Mouse (Mus musculus) embryonic facial prominence, embryonic 11.5 days (tissue): Measurements from ENCODE around the gene Chrm2. TPM values are rescaled to one million over a fixed set of nuclear protein-coding genes. Genes with fewer than 3 reads are reported as not detected.

Experiments
- ATAC-seq: fragments of 200-750 bp; cut with Nextera tagmentation; replicated peaks from 2 replicates; pipeline ENCODE4 v1.8.0; 2017; ENCODE audit warnings: low read depth; ENCODE audit not compliant: insufficient number of reproducible peaks, low FRiP score, low TSS enrichment
- DNase-seq: peaks from one replicate; pipeline ENCODE4 v3.0.0-alpha.2; 2015; ENCODE audit warnings: low spot score
- H3K27ac ChIP-seq: fragments of 300-500 bp; sonication (generic); replicated peaks from 2 replicates; pipeline ENCODE4 v1.5.1; 2014; ENCODE audit warnings: mild to moderate bottlenecking, low read depth, low read length, control low read depth
- H3K27me3 ChIP-seq: fragments of 300-500 bp; sonication (generic); 2 replicates; pipeline ENCODE4 v1.6.1; 2014; ENCODE audit warnings: mild to moderate bottlenecking, low read length, moderate library complexity, mixed read lengths; ENCODE audit not compliant: control insufficient read depth, insufficient read depth
- H3K36me3 ChIP-seq: fragments of 300-500 bp; sonication (generic); replicated peaks from 2 replicates; pipeline ENCODE4 v1.6.1; 2014; ENCODE audit warnings: low read depth, mild to moderate bottlenecking, low read length, moderate library complexity, mixed read lengths; ENCODE audit not compliant: control insufficient read depth, insufficient read depth
- H3K4me1 ChIP-seq: fragments of 300-500 bp; sonication (generic); 2 replicates; pipeline ENCODE4 v1.6.1; 2014; ENCODE audit warnings: low read length, mixed read lengths; ENCODE audit not compliant: control insufficient read depth, insufficient read depth
- H3K4me2 ChIP-seq: fragments of 300-500 bp; sonication (generic); 2 replicates; pipeline ENCODE4 v1.6.1; 2014; ENCODE audit warnings: low read depth, mild to moderate bottlenecking, control low read depth, low read length, moderate library complexity
- H3K4me3 ChIP-seq: fragments of 300-500 bp; sonication (generic); 2 replicates; pipeline ENCODE4 v1.5.1; 2014; ENCODE audit warnings: low read depth, low read length, control low read depth
- H3K9ac ChIP-seq: fragments of 300-500 bp; sonication (generic); replicated peaks from 2 replicates; pipeline ENCODE4 v1.6.1; 2014; ENCODE audit warnings: mild to moderate bottlenecking, control low read depth, low read length
- H3K9me3 ChIP-seq: fragments of 300-500 bp; sonication (generic); replicated peaks from 2 replicates; pipeline ENCODE4 v1.6.1; 2016; ENCODE audit warnings: mild to moderate bottlenecking, low read length, inconsistent platforms, mixed read lengths; ENCODE audit not compliant: control insufficient read depth
- WGBS: fragments of 180-500 bp; shearing (Covaris S2); extraction: QIAGEN DNeasy Blood & Tissue Kit; methylation state at CpG from one replicate; pipeline ENCODE4 v1.1.7; 2014; 5-methylcytosine and 5-hydroxymethylcytosine counted together
- polyA plus RNA-seq: library from polyadenylated mRNA; unstranded; fragments of >200 nt; fragmentation: Nextera tagmentation; extraction: Ambion mirVana; gene quantifications from 2 replicates; pipeline ENCODE4 v1.2.1, GENCODE M21; 2014

Chrm2 gene
- polyA plus RNA-seq, result 0.17 and 0.35 TPM in 2 replicates

GRCm38 (mm10) chr6:36387612-36388400 is at the start of gene Chrm2:
Gene Chrm2, plus strand, starts transcription at chr6:36388084.
- Histone ChIP-seq H3K4me1 (peaks cover 4% of the 10 kb centered on the region; the same call in 1 of the 2 replicates), H3K9me3 (no peaks in the 10 kb centered on the region), H3K4me3 (peak within 1 kb of the TSS; percentile 45), H3K27me3 (peaks cover 20% of the 10 kb centered on the region), H3K4me2 (peak within 1 kb of the TSS; percentile 88), H3K36me3 (no peaks in the 10 kb centered on the region), H3K9ac (peak within 1 kb of the TSS; percentile 39), H3K27ac (no peak within 1 kb of the TSS)
- DNase-seq (peak; percentile 35), ATAC-seq (no peak)
- 2% methylated on average over 30 of the region's 30 CpGs for WGBS

DNA sequence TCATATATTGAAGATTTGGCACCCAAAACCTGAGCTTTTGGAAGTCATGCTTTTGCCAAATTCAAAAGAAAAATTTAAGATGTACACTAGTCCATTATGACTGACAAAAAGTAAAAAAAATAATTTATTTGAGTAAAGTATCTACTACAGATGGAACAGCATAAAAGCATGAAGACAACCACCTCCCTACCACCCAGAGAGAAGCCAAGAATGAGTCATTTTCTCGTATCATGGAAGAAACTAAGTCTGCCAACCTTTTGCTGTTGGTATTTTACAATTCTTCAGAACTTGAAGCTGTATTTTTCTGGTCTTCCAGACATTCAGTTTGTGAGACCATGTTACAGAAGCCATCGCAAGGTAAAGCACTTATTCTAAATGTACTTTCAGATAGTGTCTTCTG is 13.9 kb upstream of the Chrm2 start:
- Histone ChIP-seq H3K9me3 (no peaks in the 10 kb centered on the region), H3K9ac (no peak overlapping the region), H3K4me2 (no peak overlapping the region), H3K27ac (no peak overlapping the region), H3K36me3 (no peaks in the 10 kb centered on the region), H3K4me1 (no peaks in the 10 kb centered on the region), H3K4me3 (no peak overlapping the region), H3K27me3 (no peaks in the 10 kb centered on the region)
- DNase-seq, result no peak
- WGBS, result 80% methylated on average over 2 of the region's 2 CpGs
- no peak for ATAC-seq

- no peaks in the 10 kb centered on the region for H3K36me3 ChIP-seq
- H3K4me1 ChIP-seq, result no peaks in the 10 kb centered on the region
- DNase-seq (peak; percentile 35), ATAC-seq (no peak)
- H3K27me3 ChIP-seq, result no peaks in the 10 kb centered on the region
- no peaks in the 10 kb centered on the region for H3K9me3 ChIP-seq
- H3K27ac ChIP-seq, result no peak overlapping the region
- H3K9ac ChIP-seq, result no peak overlapping the region
- H3K4me3 ChIP-seq, result no peak overlapping the region
- 61% methylated on average over 4 of the region's 4 CpGs for WGBS
- no peak overlapping the region for H3K4me2 ChIP-seq
Measured at GRCm38 (mm10) chr6:36377936-36378335, 9.9 kb upstream of the Chrm2 start.

DNA sequence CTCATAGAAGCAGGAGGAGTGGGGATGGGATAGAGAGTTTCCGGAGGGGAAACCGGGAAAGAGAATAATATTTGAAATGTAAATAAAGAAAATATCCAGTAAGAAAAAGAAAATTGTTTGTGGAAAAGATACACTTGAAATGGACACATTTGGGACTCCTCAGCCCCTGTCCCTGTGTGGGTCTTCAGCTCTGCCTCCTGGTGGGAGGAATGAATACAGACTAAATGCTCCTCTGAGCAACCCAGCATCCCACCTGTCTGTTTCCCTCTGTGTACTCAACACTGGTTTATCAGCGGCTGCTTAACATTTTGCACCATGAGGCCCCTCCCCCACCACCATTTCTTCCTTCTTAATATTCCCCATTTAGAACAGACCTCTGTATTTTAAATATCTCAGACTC is 3.8 kb upstream of the Chrm2 start:
- H3K4me3 ChIP-seq, result no peak overlapping the region
- H3K27ac ChIP-seq, result no peak overlapping the region
- WGBS, result 52% methylated on average over 3 of the region's 3 CpGs
- no peaks in the 10 kb centered on the region for H3K9me3 ChIP-seq
- H3K4me2 ChIP-seq, result no peak overlapping the region
- peaks cover 12% of the 10 kb centered on the region for H3K27me3 ChIP-seq
- peaks cover 2% of the 10 kb centered on the region; the same call in 1 of the 2 replicates for H3K4me1 ChIP-seq
- DNase-seq (no peak), ATAC-seq (no peak)
- no peak overlapping the region for H3K9ac ChIP-seq
- H3K36me3 ChIP-seq, result no peaks in the 10 kb centered on the region

DNA sequence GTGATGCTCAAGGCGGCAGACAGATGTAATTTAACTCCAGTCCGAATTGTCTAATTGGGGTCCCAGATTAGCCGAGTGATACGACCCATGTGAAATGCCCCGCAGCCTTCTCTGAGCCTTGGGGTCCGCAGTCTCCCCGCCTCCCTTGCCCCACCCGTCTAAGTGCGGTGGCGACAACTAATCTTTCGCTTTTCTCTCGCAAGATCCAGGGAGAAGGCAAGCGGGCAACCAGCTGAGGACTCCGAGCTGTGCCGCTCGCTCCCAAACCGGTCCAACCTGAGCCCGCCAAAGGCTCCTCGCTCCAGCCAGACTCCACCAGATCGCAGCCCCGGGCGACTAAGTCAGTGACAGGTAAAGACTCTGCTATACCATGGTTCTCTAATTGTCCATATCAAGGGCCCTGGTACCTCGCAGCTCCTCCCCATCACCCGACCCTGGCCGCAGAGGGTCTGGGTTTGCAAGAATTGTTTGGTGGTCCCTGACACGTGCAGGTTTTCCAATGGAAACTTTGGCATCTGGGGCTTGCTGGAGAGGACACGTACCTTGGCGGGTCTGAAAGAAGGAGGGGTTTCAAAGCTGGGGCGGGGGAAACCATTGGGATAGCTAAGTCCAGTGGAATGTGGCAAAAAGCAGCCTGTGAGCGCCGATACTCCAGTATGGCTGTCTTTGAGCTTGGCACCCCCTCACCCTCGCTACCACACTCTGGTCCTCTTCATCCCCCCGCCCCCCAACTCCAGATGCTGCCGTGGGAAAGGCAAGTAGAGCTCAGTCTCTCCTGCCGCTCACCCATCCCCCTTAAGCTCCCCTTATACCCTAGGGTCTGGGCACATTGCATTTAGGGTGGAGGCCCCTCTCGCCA is 746 bp downstream of the Chrm2 start:
- Histone ChIP-seq H3K27me3 (peaks cover 20% of the 10 kb centered on the region), H3K4me1 (peaks cover 4% of the 10 kb centered on the region; the same call in 1 of the 2 replicates), H3K27ac (no peak overlapping the region), H3K9ac (peak overlapping the region; percentile 6; the same call in 1 of the 2 replicates), H3K4me2 (peak overlapping the region; percentile 88), H3K36me3 (no peaks in the 10 kb centered on the region), H3K4me3 (peak overlapping the region; percentile 45), H3K9me3 (no peaks in the 10 kb centered on the region)
- ATAC-seq, result peak; percentile 76; the same call in 1 of the 2 replicates
- under 1% methylated on average over 36 of the region's 36 CpGs for whole genome bisulfite sequencing
- DNase-seq, result peak; percentile 51

DNA sequence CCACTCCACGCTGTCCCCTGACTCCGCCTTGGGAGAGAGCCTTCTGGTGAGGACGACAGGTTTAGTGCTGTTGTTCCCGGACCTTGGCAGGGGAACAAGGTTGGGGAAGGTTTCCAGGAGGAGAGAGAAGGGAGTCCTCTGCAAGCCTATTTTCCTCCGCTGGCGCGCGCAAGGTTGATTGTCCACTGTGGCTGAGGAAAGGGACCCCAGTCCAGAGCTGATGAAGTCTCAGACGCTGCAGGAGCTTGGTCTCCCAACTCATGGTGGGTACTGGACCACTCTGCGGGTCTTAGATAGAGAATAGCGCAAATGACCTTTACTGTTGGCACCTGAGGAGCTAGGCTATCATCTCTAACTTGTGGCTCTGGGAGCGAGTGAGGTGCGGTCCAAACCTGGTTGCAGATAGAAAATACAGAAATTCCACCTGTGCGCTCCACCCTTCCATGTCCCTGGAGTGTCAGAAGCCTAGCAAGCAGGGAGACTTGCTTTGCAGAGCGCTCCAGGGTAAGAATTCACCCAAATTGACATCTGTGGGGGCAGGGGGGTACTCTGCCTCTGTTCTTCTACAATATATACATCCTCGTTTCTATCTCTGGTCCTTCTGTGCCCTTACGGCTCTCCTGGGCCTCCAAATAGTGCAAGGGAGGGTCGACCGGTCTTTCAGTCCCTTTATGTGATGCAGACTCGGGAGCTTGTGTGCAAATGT is 1.5 kb downstream of the Chrm2 start:
- no peak for DNase-seq

DNA sequence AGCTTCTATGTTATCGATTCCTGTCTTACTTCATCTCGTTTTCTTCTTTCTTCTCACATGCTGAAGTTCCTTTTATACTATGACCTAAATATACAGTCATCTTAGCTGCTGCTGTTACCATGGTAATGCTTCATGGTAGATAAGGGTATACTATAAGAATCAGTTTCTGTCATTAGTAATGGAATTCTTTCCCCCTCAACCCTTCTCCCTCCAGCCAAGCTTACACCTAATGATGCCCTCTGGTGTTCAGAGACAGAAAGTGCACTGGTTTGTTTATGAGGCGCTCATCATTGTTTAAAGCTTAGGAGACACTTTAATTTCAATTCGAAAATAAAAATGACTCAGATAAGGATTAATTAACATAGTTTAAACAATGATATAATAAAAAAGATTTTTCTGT is 5.8 kb downstream of the Chrm2 start:
- DNase-seq (peak; percentile 58), ATAC-seq (no peak)
- no peak overlapping the region for H3K4me2 ChIP-seq
- H3K9ac ChIP-seq, result no peak overlapping the region
- H3K27me3 ChIP-seq, result peaks cover 12% of the 10 kb centered on the region
- H3K36me3 ChIP-seq, result no peaks in the 10 kb centered on the region
- 59% methylated on average over 4 of the region's 4 CpGs for WGBS
- H3K4me1 ChIP-seq, result peaks cover 4% of the 10 kb centered on the region; the same call in 1 of the 2 replicates
- no peak overlapping the region for H3K27ac ChIP-seq
- no peaks in the 10 kb centered on the region for H3K9me3 ChIP-seq
- H3K4me3 ChIP-seq, result no peak overlapping the region

More for the DNA sequence above, 1.5 kb downstream of the Chrm2 start:
- ATAC-seq, result peak; percentile 64; the same call in 1 of the 2 replicates
- Histone ChIP-seq H3K9ac (no peak overlapping the region), H3K27me3 (peaks cover 20% of the 10 kb centered on the region), H3K4me2 (peak overlapping the region; percentile 88), H3K36me3 (no peaks in the 10 kb centered on the region), H3K4me1 (peaks cover 4% of the 10 kb centered on the region; the same call in 1 of the 2 replicates), H3K4me3 (peak overlapping the region; percentile 45), H3K9me3 (no peaks in the 10 kb centered on the region), H3K27ac (no peak overlapping the region)
- 30% methylated on average over 20 of the region's 20 CpGs for WGBS
